Mouse (Mus musculus): ENCODE measurements around the gene Lif. TPM values are rescaled to one million over a fixed set of nuclear protein-coding genes. Genes with fewer than 3 reads are reported as not detected.

Lif gene
- polyA plus RNA-seq, 1 experiment from 2014 or later = not detected

DNA sequence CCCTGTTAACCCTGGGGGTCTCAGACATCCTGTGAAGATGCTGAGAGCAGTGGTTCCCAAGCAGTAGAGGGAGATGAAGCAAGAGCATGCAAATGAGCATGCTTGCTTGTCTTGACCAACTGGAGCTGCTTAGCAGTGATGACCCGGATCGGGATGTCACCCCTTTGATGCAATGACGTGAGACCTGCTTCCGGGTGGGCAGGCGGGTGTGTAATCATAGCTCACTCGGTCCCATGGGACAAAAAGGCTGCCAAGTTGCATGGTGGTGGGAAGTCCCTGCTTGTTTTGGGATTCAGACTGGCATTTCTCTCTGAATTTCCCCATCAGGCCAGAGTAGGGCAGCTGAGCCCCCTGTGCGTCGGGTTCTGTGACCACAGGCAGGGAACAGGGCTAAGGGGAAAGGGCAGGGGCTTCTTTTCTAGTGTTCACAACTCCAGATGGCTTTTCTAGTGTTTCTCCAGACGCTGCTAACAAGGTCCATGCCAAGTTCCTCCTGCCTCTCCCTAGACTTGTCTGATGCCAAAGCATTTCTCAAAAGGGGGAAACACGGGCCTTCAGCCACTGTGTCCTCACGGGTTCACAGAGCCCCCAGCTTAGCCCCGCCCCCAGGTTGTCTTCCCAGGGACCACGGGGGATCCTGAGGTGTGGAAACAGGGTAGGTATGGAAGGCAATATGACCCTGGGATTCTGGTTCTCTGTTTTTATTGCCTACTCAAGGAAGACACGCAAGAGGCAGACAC is 42.5 kb downstream of the Lif start:
- H3K27me3 ChIP-seq (ENCODE audit: insufficient read depth, low read length) = no peaks in the 10 kb centered on the region
- H3K9me3 ChIP-seq (ENCODE audit: low read length) = no peaks in the 10 kb centered on the region
- ATAC-seq (no peak), DNase-seq (no peak)
- H3K36me3 ChIP-seq (replicated peaks; ENCODE audit: insufficient read depth, low read length) = no peaks in the 10 kb centered on the region
- no peak overlapping the region for H3K4me3 ChIP-seq (ENCODE audit: low read depth, low read length)
- no peak overlapping the region for H3K27ac ChIP-seq (ENCODE audit: low read depth)
- TF ChIP-seq EP300 (IDR thresholded peaks at IDR 0.05; ENCODE audit: low read depth) (no peak), CTCF (IDR thresholded peaks at IDR 0.05; ENCODE audit: low read depth) (no peak)
- no peak overlapping the region for H3K9ac ChIP-seq (replicated peaks)
- 65% methylated on average over 14 of the region's 14 CpGs for WGBS (ENCODE audit: insufficient replicate concordance)
- H3K4me2 ChIP-seq (ENCODE audit: low read depth, low read length) = no peak overlapping the region
- peaks cover 3% of the 10 kb centered on the region for H3K4me1 ChIP-seq (ENCODE audit: insufficient read depth)

DNA sequence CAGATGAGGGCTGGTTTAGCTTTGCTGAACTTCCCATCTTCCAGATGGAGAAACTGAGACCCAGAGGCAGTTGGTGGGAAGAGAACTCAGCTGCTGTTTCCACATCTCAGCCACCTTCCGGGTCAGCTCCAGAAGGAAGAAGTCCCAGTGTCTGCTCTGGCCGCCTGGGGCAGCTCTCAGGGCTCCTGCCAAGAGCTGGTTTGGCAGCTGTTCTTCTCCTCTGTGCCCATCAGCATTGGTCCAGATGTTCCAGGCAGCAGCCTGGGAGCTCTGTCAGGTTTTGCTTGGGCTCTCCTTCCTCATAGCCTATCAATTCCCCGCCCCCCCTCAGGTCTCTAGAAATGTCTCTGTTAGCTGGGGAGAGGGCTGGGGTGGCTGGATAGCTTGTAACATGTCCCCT is 43.3 kb downstream of the Lif start:
- WGBS (ENCODE audit: insufficient replicate concordance) = 69% methylated on average over 3 of the region's 3 CpGs
- no peak overlapping the region for H3K9ac ChIP-seq (replicated peaks)
- H3K4me3 ChIP-seq (ENCODE audit: low read depth, low read length) = no peak overlapping the region
- H3K27ac ChIP-seq (ENCODE audit: low read depth) = no peak overlapping the region
- no peaks in the 10 kb centered on the region; the same call in 1 of the 2 replicates for H3K4me1 ChIP-seq (ENCODE audit: insufficient read depth)
- TF ChIP-seq CTCF (IDR thresholded peaks at IDR 0.05; ENCODE audit: low read depth) (no peak), EP300 (IDR thresholded peaks at IDR 0.05; ENCODE audit: low read depth) (no peak)
- H3K9me3 ChIP-seq (ENCODE audit: low read length) = no peaks in the 10 kb centered on the region
- DNase-seq (no peak), ATAC-seq (no peak)
- no peak overlapping the region for H3K4me2 ChIP-seq (ENCODE audit: low read depth, low read length)
- H3K36me3 ChIP-seq (replicated peaks; ENCODE audit: insufficient read depth, low read length) = no peaks in the 10 kb centered on the region
- no peaks in the 10 kb centered on the region for H3K27me3 ChIP-seq (ENCODE audit: insufficient read depth, low read length)

DNA sequence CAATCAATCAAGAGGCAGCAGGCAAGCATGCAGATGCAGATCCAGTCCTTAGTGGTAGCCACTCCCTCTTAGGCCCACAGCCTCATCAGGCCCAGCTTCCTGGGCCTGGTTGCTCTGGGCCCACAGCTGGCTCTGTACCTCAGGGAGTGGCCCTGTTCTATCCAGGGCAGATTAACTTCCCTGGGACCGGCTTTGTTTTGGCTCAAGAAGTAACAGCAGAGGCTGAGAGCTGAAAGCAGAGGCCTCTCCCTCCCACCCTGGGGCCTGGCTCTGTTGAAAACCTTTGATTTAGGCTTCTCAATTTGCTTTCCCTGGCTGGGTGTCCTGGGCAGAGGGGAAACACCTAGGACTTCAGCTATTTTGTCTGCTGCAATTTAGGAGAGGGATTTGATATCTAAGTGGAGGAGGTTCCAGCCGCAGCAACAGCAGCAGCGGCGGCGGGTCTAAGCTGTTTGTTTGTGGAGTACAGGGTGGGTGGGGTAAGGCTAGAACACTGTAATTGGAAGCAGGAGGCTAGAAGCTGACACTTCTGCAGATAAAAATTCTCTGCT is 45.1 kb downstream of the Lif start:
- no peak for TF ChIP-seq CTCF (IDR thresholded peaks at IDR 0.05; ENCODE audit: low read depth)
- TF ChIP-seq EP300 (IDR thresholded peaks at IDR 0.05; ENCODE audit: low read depth) = no peak
- H3K27ac ChIP-seq (ENCODE audit: low read depth) = no peak overlapping the region
- DNase-seq = no peak

DNA sequence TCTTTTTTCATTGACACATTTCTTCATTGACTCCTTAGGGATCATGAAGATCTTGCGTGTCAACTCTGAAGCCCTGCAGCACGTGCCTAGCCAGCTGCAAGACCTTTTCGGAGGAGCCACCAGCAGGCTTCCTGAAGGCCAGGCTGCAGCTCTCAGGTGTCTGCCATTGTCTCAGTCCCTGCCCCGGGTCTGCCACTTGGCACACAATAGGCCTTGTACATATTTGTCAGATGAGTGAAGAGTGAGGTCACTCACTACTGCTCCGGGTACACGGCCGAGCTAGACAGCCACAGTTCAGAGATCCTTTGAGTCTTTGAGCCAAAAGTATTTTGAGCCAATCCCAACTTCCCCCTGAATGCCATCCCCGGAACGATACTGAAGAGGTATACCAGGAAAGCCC is 45.7 kb downstream of the Lif start:
- ATAC-seq = no peak
- no peak overlapping the region for H3K4me3 ChIP-seq (ENCODE audit: low read depth, low read length)
- H3K36me3 ChIP-seq (replicated peaks; ENCODE audit: insufficient read depth, low read length) = no peaks in the 10 kb centered on the region
- no peak for DNase-seq
- H3K9ac ChIP-seq (replicated peaks) = no peak overlapping the region
- H3K9me3 ChIP-seq (ENCODE audit: low read length) = no peaks in the 10 kb centered on the region
- H3K4me2 ChIP-seq (ENCODE audit: low read depth, low read length) = no peak overlapping the region
- no peak overlapping the region for H3K27ac ChIP-seq (ENCODE audit: low read depth)
- H3K27me3 ChIP-seq (ENCODE audit: insufficient read depth, low read length) = no peaks in the 10 kb centered on the region
- H3K4me1 ChIP-seq (ENCODE audit: insufficient read depth) = no peaks in the 10 kb centered on the region; the same call in 1 of the 2 replicates
- WGBS (ENCODE audit: insufficient replicate concordance) = 71% methylated on average over 9 of the region's 9 CpGs
- TF ChIP-seq CTCF (IDR thresholded peaks at IDR 0.05; ENCODE audit: low read depth) = no peak

More for the DNA sequence above, 45.1 kb downstream of the Lif start:
- 66% methylated on average over 5 of the region's 5 CpGs for WGBS (ENCODE audit: insufficient replicate concordance)
- no peak for ATAC-seq
- Histone ChIP-seq H3K27me3 (ENCODE audit: insufficient read depth, low read length) (no peaks in the 10 kb centered on the region), H3K4me1 (ENCODE audit: insufficient read depth) (no peaks in the 10 kb centered on the region; the same call in 1 of the 2 replicates), H3K36me3 (replicated peaks; ENCODE audit: insufficient read depth, low read length) (no peaks in the 10 kb centered on the region), H3K9me3 (ENCODE audit: low read length) (no peaks in the 10 kb centered on the region), H3K4me2 (ENCODE audit: low read depth, low read length) (no peak overlapping the region), H3K4me3 (ENCODE audit: low read depth, low read length) (no peak overlapping the region), H3K9ac (replicated peaks) (no peak overlapping the region)

- Histone ChIP-seq H3K4me1 (ENCODE audit: insufficient read depth) (no peaks in the 10 kb centered on the region; the same call in 1 of the 2 replicates), H3K27ac (ENCODE audit: low read depth) (no peak overlapping the region), H3K36me3 (replicated peaks; ENCODE audit: insufficient read depth, low read length) (no peaks in the 10 kb centered on the region), H3K4me2 (ENCODE audit: low read depth, low read length) (no peak overlapping the region), H3K9me3 (ENCODE audit: low read length) (no peaks in the 10 kb centered on the region), H3K4me3 (ENCODE audit: low read depth, low read length) (no peak overlapping the region), H3K27me3 (ENCODE audit: insufficient read depth, low read length) (no peaks in the 10 kb centered on the region), H3K9ac (replicated peaks) (no peak overlapping the region)
- ATAC-seq = no peak
- DNase-seq = no peak
- WGBS (ENCODE audit: insufficient replicate concordance) = 69% methylated on average over 4 of the region's 4 CpGs
- TF ChIP-seq EP300 (IDR thresholded peaks at IDR 0.05; ENCODE audit: low read depth) (no peak), CTCF (IDR thresholded peaks at IDR 0.05; ENCODE audit: low read depth) (no peak)
Measured at GRCm38 (mm10) chr11:4304203-4304602, 46.8 kb downstream of the Lif start.

DNA sequence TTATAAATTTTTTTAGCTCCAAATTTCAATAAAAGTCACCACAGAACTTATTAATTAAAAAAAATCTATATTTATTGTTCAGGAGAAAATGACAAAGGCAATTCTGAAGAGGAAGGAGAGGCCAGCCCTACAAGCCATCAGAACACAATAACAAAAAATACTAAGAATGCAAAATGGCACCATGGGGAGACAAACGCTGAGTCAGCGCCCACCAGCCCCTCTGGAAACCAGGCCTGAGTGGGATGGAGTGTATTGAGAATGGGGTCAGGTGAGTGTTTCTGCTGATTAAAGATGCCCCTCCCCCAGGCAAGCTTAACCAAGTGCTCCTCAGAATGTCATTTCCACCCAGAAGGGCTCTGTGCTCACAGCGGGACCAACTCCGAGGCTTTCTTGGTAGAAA is 47.7 kb downstream of the Lif start:
- TF ChIP-seq EP300 (IDR thresholded peaks at IDR 0.05; ENCODE audit: low read depth) = no peak
- no peak for TF ChIP-seq CTCF (IDR thresholded peaks at IDR 0.05; ENCODE audit: low read depth)
- WGBS (ENCODE audit: insufficient replicate concordance) = 85% methylated on average over 4 of the region's 4 CpGs

More for the DNA sequence above, 47.7 kb downstream of the Lif start:
- Histone ChIP-seq H3K36me3 (replicated peaks; ENCODE audit: insufficient read depth, low read length) (no peaks in the 10 kb centered on the region), H3K4me2 (ENCODE audit: low read depth, low read length) (no peak overlapping the region), H3K4me3 (ENCODE audit: low read depth, low read length) (no peak overlapping the region), H3K9ac (replicated peaks) (no peak overlapping the region), H3K27ac (ENCODE audit: low read depth) (no peak overlapping the region), H3K4me1 (ENCODE audit: insufficient read depth) (no peaks in the 10 kb centered on the region), H3K9me3 (ENCODE audit: low read length) (no peaks in the 10 kb centered on the region), H3K27me3 (ENCODE audit: insufficient read depth, low read length) (no peaks in the 10 kb centered on the region)
- DNase-seq (no peak), ATAC-seq (no peak)
